9 mouse cellular contexts compared by ENCODE assay signal in the genomic region with DNA sequence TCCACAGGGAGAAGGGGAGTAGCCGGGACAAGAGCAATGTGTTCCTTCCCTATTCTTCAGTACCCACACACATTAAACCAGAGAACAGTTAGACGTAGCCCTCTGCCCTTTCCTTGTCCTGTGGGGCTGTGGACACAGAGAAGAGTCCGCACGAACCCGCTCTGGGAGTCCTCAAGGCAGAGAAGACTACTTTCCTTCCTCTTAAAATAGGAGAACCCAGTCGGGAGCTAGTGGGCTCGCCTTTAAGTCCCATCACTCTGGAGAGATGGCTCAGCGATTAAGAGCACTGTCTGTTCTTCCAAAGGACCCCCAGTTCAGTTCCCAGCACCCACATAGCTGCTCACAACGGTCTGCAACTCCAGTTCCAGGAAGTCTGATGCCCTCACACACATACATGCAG. TPM values are rescaled to one million over a fixed set of nuclear protein-coding genes. Genes with fewer than 3 reads are reported as not detected.
A peak's percentile ranks its signal among the peaks of the same experiment; 100 is the strongest.
DNase-seq lines count a peak whose midpoint lies in the region; ATAC-seq and TF ChIP-seq lines count a peak whose summit lies in the region.
"Had no signal": no experiment of that assay in that cellular context is flagged by ENCODE, and none has a peak within 500 bp of the region (broad histone marks: within the 10 kb centered on the region; RNA-seq: fewer than 3 reads in every experiment).

No protein-coding gene starts in this region.

- H3K4me1 ChIP-seq in kidney, adult 2 months (ENCODE audit: control insufficient read depth, insufficient read depth, low read length), result peaks cover 8% of the 10 kb centered on the region; the same call in 1 of the 2 replicates
- 0 out of 2 replicates have a peak, but pooled peaks cover 3% of the 10 kb centered on the region for H3K4me1 ChIP-seq in hindbrain, embryonic 11.5 days (replicated peaks; ENCODE audit: control insufficient read depth, insufficient read depth, low read length)
- H3K4me1 ChIP-seq in midbrain, embryonic 12.5 days, result peaks cover 25% of the 10 kb centered on the region

- peak overlapping the region; percentile 82 for H3K4me3 ChIP-seq in kidney, adult 2 months (ENCODE audit: insufficient read depth, low read depth, low read length)
- peak overlapping the region; percentile 71 for H3K4me3 ChIP-seq in hindbrain, embryonic 11.5 days (ENCODE audit: low read depth, low read length)
- peak overlapping the region; percentile 83 for H3K4me3 ChIP-seq in midbrain, embryonic 12.5 days

- no peak for TF ChIP-seq CTCF in kidney, adult 2 months (conservative IDR thresholded peaks at IDR 0.05; ENCODE audit: insufficient read depth, insufficient read length, low read depth, low read length)

- 35% methylated on average over 9 of the region's 9 CpGs for WGBS in kidney, adult 2 months
- WGBS in hindbrain, embryonic 11.5 days, result 49% methylated on average over 9 of the region's 9 CpGs
- WGBS in midbrain, embryonic 12.5 days, result 54% methylated on average over 9 of the region's 9 CpGs

- ATAC-seq in hindbrain, embryonic 11.5 days (ENCODE audit: low FRiP score), result no peak
- no peak for ATAC-seq in midbrain, embryonic 12.5 days (ENCODE audit: low FRiP score, low read depth)

- no peaks in the 10 kb centered on the region for H3K27me3 ChIP-seq in kidney, adult 2 months (replicated peaks; ENCODE audit: control insufficient read depth, insufficient read depth, low read length)
- H3K27me3 ChIP-seq in hindbrain, embryonic 11.5 days (ENCODE audit: control insufficient read depth, insufficient read depth, low read length), result no peaks in the 10 kb centered on the region
- no peaks in the 10 kb centered on the region for H3K27me3 ChIP-seq in midbrain, embryonic 12.5 days

- H3K27ac ChIP-seq in kidney, adult 2 months (ENCODE audit: insufficient read depth, low read depth, low read length), result peak overlapping the region; percentile 75
- no peak overlapping the region for H3K27ac ChIP-seq in hindbrain, embryonic 11.5 days (ENCODE audit: low read depth, low read length)
- peak overlapping the region; percentile 68; the same call in 1 of the 2 replicates for H3K27ac ChIP-seq in midbrain, embryonic 12.5 days (replicated peaks)

- no peaks in the 10 kb centered on the region for H3K9me3 ChIP-seq in hindbrain, embryonic 11.5 days (ENCODE audit: control insufficient read depth, low read length)
- no peaks in the 10 kb centered on the region for H3K9me3 ChIP-seq in midbrain, embryonic 12.5 days

- H3K4me2 ChIP-seq in hindbrain, embryonic 11.5 days (replicated peaks; ENCODE audit: low read depth, low read length), result peak overlapping the region; percentile 42
- peak overlapping the region; percentile 63 for H3K4me2 ChIP-seq in midbrain, embryonic 12.5 days (replicated peaks)

- H3K36me3 ChIP-seq in kidney, adult 2 months (ENCODE audit: control insufficient read depth, insufficient read depth, low read length), result no peaks in the 10 kb centered on the region
- H3K36me3 ChIP-seq in hindbrain, embryonic 11.5 days (ENCODE audit: control insufficient read depth, insufficient read depth, low read length), result 0 out of 2 replicates have a peak, but pooled peaks cover 3% of the 10 kb centered on the region
- H3K36me3 ChIP-seq in midbrain, embryonic 12.5 days, result peaks cover 30% of the 10 kb centered on the region

- peak overlapping the region; percentile 79 for H3K9ac ChIP-seq in hindbrain, embryonic 11.5 days (ENCODE audit: low read depth, low read length)
- peak overlapping the region; percentile 73 for H3K9ac ChIP-seq in midbrain, embryonic 12.5 days (replicated peaks)

- TF ChIP-seq POLR2A in kidney, adult 2 months (IDR thresholded peaks at IDR 0.05; ENCODE audit: low read depth, low read length), result no peak

- no peak for DNase-seq in kidney, adult 2 months
- no peak for DNase-seq in kidney, adult 9 months
- peak; percentile 36 for DNase-seq in MN1 (ENCODE audit: low spot score)
- DNase-seq in hindbrain, embryonic 11.5 days (ENCODE audit: low spot score), result no peak
- DNase-seq in right cerebral cortex, postnatal 4 days, result no peak
- no peak for DNase-seq in layer of hippocampus, adult 18-20 months (ENCODE audit: low spot score in 2 of 2)
- no peak for DNase-seq in right cerebral cortex, adult 18-20 months

RNA-seq across cellular contexts. Expression of a gene that starts 0.9 kb away (rescaled TPM):
- 69.7 and 80.4 TPM in 2 replicates for polyA plus RNA-seq in kidney, adult 2 months (2012; rRNA removed)
- polyA plus RNA-seq in hindbrain, embryonic 11.5 days (2014; fragmentation: Nextera tagmentation; extraction: Ambion mirVana), result 23.3 and 27.2 TPM in 2 replicates
- 38.6 and 42.9 TPM in 2 replicates for polyA plus RNA-seq in midbrain, embryonic 12.5 days (2016; fragmentation: Nextera tagmentation; extraction: Ambion mirVana)
- total RNA-seq in layer of hippocampus, adult 18-20 months (2021), result 100 to 1,000 TPM; 104 to 110 TPM

RNA-seq across cellular contexts. Expression of a gene that starts 8.4 kb away (rescaled TPM):
- 17.3 and 19.2 TPM in 2 replicates for polyA plus RNA-seq in kidney, adult 2 months (2012; rRNA removed)
- polyA plus RNA-seq in hindbrain, embryonic 11.5 days (2014; fragmentation: Nextera tagmentation; extraction: Ambion mirVana), result 37.9 and 38.0 TPM in 2 replicates
- polyA plus RNA-seq in midbrain, embryonic 12.5 days (2016; fragmentation: Nextera tagmentation; extraction: Ambion mirVana), result 29.3 and 30.4 TPM in 2 replicates
- 10 to 100 TPM; 10.5 to 11.2 TPM for total RNA-seq in layer of hippocampus, adult 18-20 months (2021)

RNA-seq across cellular contexts. Expression of a gene that starts 17.7 kb away (rescaled TPM):
- 34.8 and 37.2 TPM in 2 replicates for polyA plus RNA-seq in kidney, adult 2 months (2012; rRNA removed)
- polyA plus RNA-seq in hindbrain, embryonic 11.5 days (2014; fragmentation: Nextera tagmentation; extraction: Ambion mirVana), result 17.6 and 20.1 TPM in 2 replicates
- 15.3 and 17.0 TPM in 2 replicates for polyA plus RNA-seq in midbrain, embryonic 12.5 days (2016; fragmentation: Nextera tagmentation; extraction: Ambion mirVana)
- total RNA-seq in layer of hippocampus, adult 18-20 months (2021), result 10 to 100 TPM; 26.2 to 28.5 TPM
- total RNA-seq: granulocyte monocyte progenitor cell, adult 5-6 weeks had no signal

RNA-seq across cellular contexts. Expression of a gene that starts 40.7 kb away (rescaled TPM):
- 3.8 and 4.0 TPM in 2 replicates for polyA plus RNA-seq in kidney, adult 2 months (2012; rRNA removed)
- polyA plus RNA-seq in hindbrain, embryonic 11.5 days (2014; fragmentation: Nextera tagmentation; extraction: Ambion mirVana), result 10.4 and 10.7 TPM in 2 replicates
- 12.4 and 13.2 TPM in 2 replicates for polyA plus RNA-seq in midbrain, embryonic 12.5 days (2016; fragmentation: Nextera tagmentation; extraction: Ambion mirVana)
- 1 to 10 TPM; 4.7 to 5.9 TPM for total RNA-seq in layer of hippocampus, adult 18-20 months (2021)

RNA-seq across cellular contexts. Expression of a gene that starts 40.9 kb away (rescaled TPM):
- 18.5 and 20.5 TPM in 2 replicates for polyA plus RNA-seq in kidney, adult 2 months (2012; rRNA removed)
- polyA plus RNA-seq in hindbrain, embryonic 11.5 days (2014; fragmentation: Nextera tagmentation; extraction: Ambion mirVana), result 60.6 and 69.1 TPM in 2 replicates
- polyA plus RNA-seq in midbrain, embryonic 12.5 days (2016; fragmentation: Nextera tagmentation; extraction: Ambion mirVana), result 63.1 and 63.2 TPM in 2 replicates
- total RNA-seq in layer of hippocampus, adult 18-20 months (2021), result 10 to 100 TPM; 46.6 to 47.2 TPM
